Mouse (Mus musculus): Measurements from ENCODE around the gene Sgsm3.

Sgsm3 gene

DNA sequence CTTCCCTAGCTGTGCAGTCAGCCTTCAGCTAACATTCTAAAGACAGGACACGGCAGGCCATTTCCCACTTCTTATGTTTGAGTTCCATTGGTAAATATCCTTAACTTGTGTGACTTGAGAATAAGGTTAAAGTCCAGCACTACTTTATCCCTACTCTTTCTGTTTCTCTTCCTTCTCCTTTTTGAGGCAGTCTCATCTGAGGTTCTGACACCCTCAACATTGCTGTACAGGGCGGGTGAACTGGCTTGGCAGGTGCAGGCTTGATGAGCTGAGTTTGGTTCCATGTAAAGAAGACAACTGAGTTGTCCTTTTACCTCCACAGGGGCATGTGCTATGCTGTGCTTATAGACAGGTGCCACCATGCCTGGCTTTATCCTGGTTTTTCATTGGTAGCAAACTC is 5.7 kb downstream of the Sgsm3 start:
- DNase-seq = no peak

DNA sequence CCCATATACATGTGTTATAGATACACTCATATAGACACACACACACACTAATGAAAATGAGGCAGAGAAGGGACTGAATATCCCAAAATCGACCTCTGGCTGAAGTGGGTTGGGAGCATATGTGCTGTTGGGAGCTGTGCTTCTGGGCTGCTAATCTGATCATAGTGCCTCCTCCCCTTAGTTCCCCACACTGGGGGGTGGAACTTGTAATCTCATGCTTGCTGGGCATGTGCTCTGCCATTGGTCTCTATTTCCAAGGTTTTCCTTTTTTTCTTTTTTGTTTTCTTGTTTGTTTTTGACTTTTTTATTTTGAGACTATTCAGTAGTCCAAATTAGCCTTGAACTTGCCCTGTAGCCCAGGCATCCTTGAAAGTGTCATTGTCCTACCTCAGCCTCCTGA is 10.8 kb downstream of the Sgsm3 start:
- DNase-seq = no peak

DNA sequence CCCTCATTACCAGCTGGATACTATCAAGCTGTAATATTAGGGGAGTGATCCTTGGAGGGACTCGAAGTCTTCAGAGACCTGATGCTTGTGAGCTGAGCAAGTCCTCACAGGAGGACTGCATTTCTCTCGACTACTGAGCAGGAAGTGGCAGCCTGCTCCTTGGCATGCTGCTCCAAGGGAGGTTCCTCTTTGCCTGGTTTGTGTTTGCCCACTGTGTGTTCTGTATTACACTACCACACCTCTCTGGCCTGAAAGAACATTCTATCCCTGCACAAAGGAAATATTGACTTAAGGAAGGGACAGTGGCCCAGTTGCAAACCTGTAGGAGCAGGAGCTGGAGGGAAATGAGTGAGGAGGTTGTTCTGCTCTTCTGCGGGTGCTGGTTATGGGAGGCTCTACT is 12.1 kb downstream of the Sgsm3 start:
- DNase-seq = no peak

DNA sequence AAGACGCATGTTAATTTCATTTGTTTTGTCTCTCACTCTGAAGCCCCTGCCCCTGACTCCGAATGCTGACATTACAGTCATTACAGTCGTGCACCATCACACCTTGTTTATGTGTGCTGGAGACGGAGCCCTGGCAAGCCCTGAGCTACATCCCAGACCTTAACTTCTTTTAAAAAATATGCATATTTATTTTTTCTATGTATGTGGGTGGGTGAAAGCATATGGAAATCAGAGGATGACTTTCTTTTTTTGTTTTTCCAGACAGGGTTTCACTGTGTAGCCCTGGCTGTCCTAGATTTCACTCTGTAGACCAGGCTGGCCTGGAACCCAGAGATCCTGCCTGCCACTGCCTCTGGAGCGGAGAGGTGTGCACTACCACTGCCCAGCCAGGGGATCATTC is 17.4 kb downstream of the Sgsm3 start:
- no peak for DNase-seq

DNA sequence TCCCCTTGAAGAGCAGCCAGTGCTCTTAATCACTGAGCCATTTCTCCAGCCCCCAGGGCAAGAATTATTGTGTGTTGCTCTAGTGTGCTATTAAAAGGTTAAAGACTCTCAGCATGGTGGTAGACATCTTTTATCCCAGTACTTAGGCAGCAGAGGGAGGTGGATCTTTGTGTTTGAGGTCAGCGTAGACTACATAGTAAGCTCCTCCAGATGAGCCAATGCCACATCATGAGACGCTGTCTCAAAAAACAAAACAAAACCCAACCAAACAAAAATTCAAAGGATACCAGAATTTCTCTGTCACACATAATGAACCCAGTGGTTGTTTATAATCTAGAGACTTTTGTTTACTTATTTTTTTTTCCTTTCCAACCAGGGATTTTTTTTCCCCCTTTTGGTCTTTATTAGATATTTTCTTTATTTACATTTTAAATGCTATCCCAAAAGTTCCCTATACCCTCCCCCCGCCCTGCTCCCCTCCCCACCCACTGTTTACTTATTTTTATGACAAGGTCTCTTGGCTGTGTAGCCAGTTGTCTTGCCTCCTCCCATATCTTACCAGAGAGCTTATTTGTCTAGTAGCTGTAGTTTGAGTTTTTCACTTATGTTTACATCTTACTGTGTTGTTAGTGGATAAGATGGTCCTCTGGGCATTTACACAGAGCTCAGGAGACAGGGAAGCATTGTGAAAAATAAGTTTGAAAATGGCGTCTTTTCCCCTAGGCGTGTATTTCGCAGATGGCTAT is 18.7 kb downstream of the Sgsm3 start:
- DNase-seq = no peak

DNA sequence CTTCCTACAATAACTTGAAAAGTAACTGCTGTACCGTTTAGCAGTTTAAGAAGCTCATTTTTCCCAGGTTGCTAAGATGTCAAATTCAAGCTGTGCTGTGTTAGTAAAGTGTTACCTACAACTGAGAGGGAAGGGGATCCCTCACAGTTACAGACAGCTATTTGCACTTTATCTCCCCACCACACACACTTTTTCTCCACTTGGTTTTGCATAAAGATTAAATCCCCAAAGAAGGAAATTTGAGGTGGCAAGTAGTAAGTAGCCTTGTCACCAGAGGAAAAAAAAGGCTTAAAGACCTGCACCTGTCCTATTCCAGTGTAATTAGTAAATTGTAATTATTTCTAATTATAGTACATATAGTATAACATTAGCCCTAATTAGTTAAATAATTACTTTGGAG is 19.5 kb downstream of the Sgsm3 start:
- DNase-seq = no peak

DNA sequence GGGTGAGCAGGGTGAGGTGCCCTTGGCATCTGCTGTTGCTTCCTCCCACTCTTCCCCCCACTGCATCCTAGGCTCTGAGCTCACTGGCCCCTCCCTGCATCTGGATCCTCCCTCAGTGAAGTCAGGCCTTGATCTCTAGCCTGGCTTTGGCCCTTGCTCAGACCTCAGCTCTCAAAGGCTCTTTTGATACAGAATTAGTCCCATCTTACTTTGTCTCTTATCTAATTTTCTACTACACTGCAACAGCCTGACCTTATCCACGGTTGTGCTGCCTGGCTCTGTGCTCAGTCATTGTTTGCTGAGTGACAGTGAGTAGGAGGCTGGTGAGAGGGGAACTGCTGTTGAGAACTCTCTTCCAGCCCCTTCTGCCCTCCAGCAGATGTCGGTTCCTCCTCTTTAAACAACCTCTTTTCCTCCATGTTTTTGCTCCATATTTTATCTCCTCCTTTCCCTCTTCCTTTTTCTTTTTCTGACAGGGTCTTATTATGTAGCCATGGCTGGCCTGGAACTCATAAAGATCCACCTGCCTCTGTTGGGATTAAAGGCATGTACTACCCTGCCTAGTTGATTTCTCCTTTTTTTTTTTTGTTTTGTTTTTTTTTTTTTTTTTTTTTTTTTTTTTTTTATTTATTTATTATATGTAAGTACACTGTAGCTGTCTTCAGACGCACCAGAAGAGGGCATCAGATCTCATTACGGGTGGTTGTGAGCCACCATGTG is 23.0 kb downstream of the Sgsm3 start:
- DNase-seq = no peak

DNA sequence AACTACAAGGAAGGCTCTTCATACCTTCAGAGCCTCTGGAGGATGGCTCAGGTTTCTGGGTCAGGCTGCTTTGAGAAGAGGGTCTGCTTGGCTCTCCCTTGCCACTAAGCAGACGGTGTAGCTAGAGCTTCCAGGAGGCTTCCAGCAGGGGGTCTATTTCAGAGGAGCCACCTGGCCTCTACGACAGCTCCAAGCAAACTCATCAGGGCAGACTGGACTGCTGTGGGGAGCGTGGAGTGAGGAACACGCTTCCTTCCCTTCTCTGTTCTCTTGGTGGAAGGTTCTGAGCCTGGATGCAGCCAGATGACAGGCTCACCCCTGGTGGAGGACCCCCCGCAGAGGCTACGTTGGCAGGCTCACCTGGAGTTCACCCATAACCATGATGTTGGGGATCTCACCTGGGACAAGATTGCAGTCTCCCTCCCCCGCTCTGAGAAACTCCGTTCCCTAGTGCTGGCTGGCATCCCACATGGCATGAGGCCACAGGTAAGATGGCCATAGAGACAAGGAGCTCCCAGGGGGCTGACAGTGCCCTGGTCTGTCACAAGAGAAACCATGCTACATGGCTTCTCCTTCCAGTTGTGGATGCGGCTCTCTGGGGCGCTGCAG is 28.7 kb downstream of the Sgsm3 start:
- DNase-seq = peak; percentile 70

DNA sequence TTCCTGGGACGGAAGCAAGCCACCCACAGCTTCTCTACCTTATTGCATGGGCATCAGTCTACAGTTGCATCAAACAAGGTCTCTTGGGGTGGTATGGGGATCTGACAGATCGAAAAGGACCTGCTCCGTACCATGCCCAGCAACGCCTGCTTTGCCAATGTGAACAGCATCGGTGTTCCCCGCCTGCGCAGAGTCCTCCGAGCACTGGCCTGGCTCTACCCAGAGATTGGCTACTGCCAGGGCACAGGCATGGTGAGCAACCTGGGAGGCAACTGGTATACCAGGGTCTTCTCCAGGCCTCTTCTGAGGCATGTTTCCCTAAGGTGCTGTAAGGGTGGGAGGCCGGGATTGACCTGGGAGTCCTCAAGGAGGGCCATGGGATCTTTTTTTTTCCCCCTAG is 29.8 kb downstream of the Sgsm3 start:
- DNase-seq = no peak

DNA sequence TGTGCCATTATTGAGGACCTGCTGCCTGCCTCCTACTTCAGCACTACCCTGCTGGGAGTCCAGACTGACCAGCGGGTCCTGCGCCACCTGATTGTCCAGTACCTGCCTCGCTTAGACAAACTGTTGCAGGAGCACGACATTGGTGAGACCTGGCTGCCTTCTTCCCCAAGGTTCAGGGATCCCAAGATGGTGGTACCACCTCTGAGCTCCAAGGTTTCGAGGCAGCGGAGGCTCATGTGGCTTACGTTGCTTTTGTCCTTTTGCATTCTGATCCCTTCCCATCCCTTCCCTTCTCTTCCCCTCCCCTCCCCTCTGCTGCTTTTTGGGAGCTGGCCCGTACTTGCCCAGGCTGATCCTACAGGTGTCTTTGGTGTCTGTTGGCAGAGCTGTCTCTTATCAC is 30.3 kb downstream of the Sgsm3 start:
- DNase-seq = no peak

DNA sequence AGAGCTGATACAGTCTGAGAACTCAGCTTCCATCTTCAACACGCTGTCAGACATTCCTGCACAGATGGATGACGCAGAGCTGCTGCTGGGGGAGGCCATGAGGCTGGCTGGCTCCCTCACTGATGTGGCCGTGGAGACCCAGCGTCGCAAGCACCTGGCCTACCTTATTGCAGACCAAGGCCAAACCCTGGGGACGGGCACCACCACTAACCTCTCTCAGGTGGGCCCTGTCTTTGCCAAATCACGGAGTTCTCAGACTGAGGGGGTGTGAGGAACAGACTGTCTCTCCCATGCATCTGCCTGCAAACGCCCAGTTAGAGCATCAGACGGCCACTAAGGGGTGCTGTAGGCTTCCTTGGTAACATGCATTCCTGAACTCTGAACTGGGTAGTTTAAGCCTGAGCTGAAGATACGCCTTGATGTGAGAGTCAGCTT is 31.1 kb downstream of the Sgsm3 start:
- DNase-seq = no peak

DNA sequence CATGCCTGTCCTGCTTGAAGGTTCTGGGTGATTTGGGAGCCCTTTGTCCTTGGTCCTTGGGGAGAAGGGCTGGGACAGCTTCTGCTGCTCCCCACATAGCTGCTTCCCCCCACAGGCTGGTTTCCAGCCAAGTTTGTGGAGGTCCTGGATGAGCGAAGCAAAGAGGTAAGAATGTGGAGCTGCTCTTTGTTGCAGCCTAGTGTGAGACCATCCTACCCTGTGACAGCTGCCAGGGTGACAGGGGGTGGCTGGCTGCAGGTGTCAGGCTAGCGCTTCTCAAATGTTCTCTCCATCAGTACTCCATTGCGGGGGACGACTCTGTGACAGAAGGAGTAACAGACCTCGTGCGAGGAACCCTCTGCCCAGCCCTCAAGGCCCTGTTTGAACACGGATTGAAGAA is 32.5 kb downstream of the Sgsm3 start:
- DNase-seq = no peak

DNA sequence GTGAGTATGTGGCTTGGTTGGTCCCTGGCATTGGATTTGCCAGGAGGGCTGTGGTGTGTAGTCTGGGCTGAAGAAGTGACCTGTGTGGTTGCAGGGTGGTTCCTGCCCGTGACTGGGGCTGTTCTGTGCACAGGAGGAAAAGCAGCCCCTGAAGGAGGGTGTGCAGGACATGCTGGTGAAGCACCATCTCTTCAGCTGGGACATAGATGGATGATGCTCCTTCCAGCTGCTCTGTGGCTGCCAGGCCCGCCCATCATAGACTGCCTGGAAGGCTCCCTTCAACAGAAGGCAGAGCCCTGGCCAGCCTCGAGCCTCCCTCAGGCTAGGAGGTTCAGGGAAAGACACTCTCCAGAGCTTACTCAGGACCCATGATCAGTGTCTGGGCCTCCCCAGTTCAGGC is 34.0 kb downstream of the Sgsm3 start:
- no peak for DNase-seq

DNA sequence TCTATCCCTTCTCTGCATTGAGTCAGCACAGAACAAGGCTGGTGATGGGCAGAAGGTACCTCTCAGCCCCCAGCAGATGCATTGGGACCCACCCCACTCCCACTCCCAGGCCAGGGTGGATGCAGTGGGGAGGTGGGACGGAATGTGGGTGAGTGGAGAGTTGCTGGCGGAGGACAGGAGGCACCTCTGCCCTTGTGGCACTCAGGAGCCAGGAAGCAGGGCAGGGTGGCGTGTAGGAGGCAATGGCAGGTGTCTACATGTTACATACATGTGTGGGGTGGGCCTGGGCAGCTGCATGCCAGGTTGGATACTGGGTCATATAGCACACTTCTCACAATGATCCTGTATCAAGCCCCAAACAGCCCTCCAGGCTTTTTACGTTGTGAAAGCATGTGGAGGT is 34.8 kb downstream of the Sgsm3 start:
- no peak for DNase-seq

DNA sequence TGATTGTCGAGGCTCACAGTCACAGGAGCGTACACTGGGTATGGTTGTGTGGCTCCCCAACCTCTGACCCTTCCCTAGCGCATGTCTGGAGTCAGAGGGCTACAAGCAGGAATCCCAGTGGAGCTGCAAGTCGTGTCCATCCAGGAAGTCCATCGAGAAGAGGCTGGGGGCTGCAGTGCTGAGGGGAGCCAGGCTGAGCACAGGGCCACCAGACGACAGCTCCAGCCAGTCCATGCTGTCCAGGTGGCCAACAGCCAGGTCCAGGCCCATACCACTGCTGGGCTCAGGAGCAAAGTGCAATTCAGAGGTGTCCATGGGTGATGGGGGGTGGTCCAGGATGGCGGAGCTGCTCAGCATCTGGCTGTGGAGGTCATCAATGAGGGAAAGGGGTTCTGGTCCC is 35.6 kb downstream of the Sgsm3 start:
- no peak for DNase-seq

DNA sequence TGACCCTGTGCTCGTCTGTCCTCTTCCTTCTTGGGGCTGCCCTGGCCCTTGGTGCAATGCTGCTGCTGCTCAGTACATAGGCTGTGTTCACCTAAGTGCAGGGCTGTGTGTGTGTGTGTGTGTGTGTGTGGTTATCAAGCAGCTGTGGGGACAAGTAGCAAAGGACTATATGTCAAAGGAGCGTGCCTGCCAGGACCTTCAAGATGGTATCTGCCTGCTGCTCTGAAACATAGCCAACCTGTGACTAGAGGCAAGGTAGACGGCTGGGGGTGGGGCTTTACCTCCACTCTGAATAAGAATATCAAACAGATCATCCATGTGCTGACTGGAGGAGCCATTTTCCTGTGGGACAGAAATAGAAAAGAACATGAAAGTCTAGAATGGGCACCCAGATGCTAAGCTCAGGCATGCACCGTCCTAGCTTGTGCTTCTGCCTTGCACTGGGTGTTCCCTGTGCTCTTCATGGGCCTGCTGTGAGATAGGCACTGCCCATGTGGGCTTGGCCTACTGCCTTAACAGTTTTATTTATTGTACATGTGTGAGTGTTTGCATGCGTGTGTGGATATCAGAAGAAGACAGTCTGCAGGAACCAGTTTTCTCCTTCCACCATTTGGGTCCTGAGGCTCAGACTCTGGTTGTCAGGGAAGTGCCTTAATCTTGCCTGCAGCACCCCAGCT is 37.6 kb downstream of the Sgsm3 start:
- DNase-seq = no peak

DNA sequence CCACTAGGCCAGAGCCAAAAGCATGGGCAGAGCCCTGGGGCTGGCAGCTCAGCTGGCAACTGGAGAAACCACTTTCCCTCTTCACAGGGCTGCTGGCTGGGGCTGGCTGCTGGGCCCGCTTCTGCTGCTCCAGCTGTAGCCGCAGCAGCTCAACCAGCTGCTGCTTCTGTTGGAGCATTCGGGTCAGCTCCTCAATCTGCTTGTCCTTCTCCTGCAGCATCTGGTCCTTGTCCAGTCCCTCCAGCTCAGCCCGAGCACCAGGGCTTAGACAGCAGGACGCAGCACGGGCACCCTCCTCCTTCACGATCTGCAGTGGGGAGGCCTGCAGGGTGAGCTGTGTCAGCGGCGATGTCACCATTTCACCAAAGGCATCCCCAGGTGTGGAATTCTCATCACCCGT is 38.9 kb downstream of the Sgsm3 start:
- no peak for DNase-seq

DNA sequence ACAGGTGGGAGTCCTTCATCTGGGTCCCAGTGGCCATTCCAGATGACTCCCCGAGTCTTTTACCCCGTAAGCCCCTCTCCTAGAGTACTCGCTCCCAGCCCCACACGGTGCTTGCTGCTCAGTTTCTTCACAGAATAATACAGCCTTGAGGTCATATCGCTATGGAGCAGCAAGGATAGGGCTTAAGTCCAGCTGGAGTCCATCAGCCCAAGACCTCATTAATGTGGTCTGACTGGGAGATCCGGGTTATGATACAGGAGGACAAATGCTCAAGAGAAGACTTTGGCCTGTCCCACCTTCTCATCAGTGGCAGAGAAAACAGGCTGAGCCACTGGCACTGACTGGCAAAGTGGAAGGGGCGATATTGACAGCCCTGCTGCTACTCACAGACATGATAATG is 39.7 kb downstream of the Sgsm3 start:
- DNase-seq = no peak

DNA sequence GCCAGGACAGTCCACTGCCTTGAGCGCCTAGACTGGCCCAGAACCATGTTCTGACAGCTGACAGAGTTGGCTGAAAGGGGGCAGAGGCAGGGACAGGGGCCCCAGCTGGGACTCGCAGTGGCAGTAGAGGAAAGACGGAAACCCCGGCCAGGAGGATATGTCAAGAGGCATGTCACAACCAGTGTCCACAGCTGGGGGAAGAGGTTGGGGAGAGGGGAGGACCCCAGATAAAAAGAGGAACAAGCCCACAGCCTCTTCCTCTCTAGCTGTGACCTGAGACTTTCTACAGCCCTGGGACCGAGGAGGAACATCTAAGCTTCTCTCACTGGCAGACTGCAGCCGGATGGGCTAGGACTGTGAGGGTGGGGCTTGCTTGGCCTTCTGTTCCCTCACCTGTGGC is 43.8 kb downstream of the Sgsm3 start:
- DNase-seq = no peak

DNA sequence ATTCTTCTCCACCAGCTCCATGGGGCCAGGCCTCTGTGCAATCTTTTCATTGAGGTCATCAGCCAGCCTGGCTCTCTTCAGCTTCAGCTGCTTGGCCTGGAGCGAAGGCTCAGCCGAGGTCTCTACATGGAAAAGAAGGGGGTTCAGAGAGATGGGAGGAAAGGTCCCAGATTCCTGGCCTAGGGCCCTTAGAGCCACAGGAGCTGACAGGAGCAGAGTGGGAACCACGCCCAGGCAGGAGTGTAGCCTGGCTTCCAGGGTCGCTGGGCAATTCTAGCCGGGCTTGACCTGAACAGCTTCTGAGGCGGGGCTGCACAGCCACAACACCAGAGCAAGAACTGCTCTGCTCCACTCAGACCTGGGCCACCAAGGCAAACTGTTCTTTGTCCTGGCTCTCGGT is 44.9 kb downstream of the Sgsm3 start:
- DNase-seq = no peak

DNA sequence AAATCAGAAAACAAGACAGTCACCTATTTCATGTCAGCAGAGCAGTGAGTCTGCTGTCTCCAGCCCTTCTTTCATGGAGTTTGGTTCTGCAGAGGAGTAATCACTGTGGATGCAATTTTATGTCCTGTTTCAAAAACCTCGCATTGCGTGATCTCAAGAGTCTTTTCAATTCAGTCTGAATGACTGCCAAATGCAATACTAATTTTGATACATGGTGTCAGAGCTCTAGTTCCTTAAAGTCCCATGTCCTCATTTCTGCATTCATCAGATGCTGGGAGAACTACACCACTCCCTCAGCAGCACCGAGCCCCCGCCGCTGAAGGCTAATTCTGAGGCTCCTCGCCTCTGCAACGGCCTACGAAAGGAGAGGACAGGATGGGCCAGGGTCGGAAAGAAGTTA is 46.3 kb downstream of the Sgsm3 start:
- DNase-seq = no peak

DNA sequence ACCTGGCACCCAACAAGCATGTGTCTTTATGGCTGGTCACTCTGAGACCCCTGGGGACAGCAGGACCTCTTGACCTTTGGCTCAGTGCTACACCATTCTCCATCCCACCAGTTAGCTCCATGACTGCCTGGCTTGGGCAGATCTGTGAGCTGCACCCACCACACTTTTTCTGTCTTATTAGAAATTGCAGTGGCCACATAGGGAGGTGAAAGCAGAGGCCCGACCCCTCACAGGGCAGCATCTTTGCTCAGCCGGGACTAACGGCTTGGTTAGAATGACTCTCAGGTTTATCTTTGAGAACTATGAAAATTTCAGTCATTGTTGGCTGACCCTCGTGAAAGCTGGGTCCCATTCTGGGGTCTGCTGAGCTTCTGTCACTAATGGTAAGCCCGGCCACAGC is 49.3 kb downstream of the Sgsm3 start:
- no peak for DNase-seq

DNA sequence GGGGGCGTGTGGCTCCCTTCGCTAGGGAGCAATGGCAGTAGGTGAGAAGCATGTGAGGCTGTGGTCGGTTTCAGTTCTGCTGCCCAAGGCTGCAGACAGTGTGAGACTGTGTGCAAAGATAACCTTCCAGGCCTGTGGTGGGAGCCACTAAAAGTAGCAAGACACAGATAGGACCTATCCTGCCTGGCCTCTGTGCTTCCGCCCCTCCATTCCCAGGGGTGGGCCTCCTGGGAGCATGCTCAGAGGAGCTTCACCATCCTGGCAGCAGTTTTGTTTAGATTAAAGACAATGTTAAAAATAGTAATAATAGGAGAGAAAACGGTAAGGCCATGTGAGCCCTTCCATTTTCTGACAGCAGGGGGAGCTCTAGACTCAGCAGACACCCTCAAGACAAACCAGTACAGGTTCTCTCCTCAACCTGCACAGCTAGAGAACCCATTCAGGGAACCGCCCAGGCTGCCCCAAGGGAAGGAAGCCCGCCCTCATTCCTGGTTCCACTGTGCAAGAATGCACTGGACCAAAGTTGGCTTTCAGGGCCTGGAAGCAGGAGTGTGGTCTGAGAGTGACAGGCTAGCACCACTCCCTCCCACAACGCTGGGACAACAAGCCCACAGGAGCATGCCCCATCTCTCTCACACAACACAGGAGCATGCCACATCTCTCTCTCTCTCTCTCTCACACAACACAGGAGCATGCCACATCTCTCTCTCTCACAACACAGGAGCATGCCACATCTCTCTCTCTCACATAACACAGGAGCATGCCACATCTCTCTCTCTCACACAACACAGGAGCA is 50.0 kb downstream of the Sgsm3 start:
- DNase-seq = peak; percentile 82
